Mouse (Mus musculus) heart, adult 2 months (tissue): Measurements from ENCODE around the gene Cxxc4. TPM values are rescaled to one million over a fixed set of nuclear protein-coding genes. Genes with fewer than 3 reads are reported as not detected.

Source experiments
- DNase-seq, 2 experiments: peaks; one replicate each; pipeline ENCODE4 v3.0.0; 2021
- H3K27ac ChIP-seq: fragments of 200-600 bp; 2 replicates; pipeline ENCODE4 v1.8.1; 2022
- H3K27me3 ChIP-seq: fragments of 200-500 bp; 2 replicates; pipeline ENCODE4 v1.6.1; 2012; ENCODE audit warnings: mild to moderate bottlenecking, low read length, inconsistent platforms, mixed read lengths; ENCODE audit not compliant: control insufficient read depth, insufficient read depth
- H3K36me3 ChIP-seq: fragments of 200-500 bp; 2 replicates; pipeline ENCODE4 v1.6.1; 2012; ENCODE audit warnings: low read length, inconsistent platforms; ENCODE audit not compliant: control insufficient read depth, insufficient read depth
- H3K4me1 ChIP-seq: fragments of 200-500 bp; 2 replicates; pipeline ENCODE4 v1.6.1; 2011; ENCODE audit warnings: low read length; ENCODE audit not compliant: control insufficient read depth, insufficient read depth
- H3K4me3 ChIP-seq: fragments of 200-600 bp; 2 replicates; pipeline ENCODE4 v1.8.1; 2022
- H3K79me2 ChIP-seq: fragments of 200-500 bp; replicated peaks from 2 replicates; pipeline ENCODE4 v1.6.1; 2012; ENCODE audit warnings: mild to moderate bottlenecking, inconsistent platforms, low read length, moderate library complexity, mixed read lengths; ENCODE audit not compliant: control insufficient read depth, insufficient read depth
- H3K9ac ChIP-seq: fragments of 200-500 bp; 2 replicates; pipeline ENCODE4 v1.6.1; 2012; ENCODE audit warnings: low read depth, mild to moderate bottlenecking, control low read depth, inconsistent platforms, low read length, mixed read lengths
- CTCF ChIP-seq: fragments of 200-600 bp; IDR thresholded peaks from 2 replicates; pipeline ENCODE4 v1.8.1; 2022; ENCODE audit warnings: antibody characterized with exemption, mild to moderate bottlenecking, moderate library complexity
- EP300 ChIP-seq: fragments of 200-500 bp; IDR thresholded peaks from 2 replicates; pipeline ENCODE4 v1.6.1; 2011; ENCODE audit warnings: low read depth, low read length, control low read depth; ENCODE audit not compliant: insufficient read depth
- POLR2A ChIP-seq: fragments of 200-500 bp; IDR thresholded peaks from 2 replicates; pipeline ENCODE4 v1.6.1; 2011; ENCODE audit warnings: mild to moderate bottlenecking, low read depth, low read length, control low read depth; ENCODE audit not compliant: insufficient read depth
- WGBS: fragments of 180-500 bp; shearing (Covaris S2); methylation state at CpG from one replicate; pipeline ENCODE4 v1.1.7; 2018; 5-methylcytosine and 5-hydroxymethylcytosine counted together
- intact Hi-C: fragments of 180-260 bp; cut with DNase I; formaldehyde crosslinking; loops from one replicate; pipeline ENCODE4 v1.15.1; 2025
- long read RNA-seq: library from polyadenylated mRNA; stranded (forward); transcript quantifications from one replicate; pipeline ENCODE4 v2.0.0, GENCODE M21; 2021
- polyA plus RNA-seq: library from polyadenylated mRNA; depleted of rRNA; stranded (reverse); fragments of >200 nt; gene quantifications from 2 replicates; pipeline ENCODE4 v1.2.3, GENCODE M21; 2012; rRNA removed
- total RNA-seq, 2 experiments: library from RNA; stranded (reverse); gene quantifications; 2 replicates each; pipeline ENCODE4 v1.2.3; 2021

The Cxxc4 gene
- 1 to 10 TPM; 2.9 to 4.1 TPM for total RNA-seq
- 1.2 and 1.5 TPM in 2 replicates for polyA plus RNA-seq
- long read RNA-seq, partial matches to known transcripts = 1 of 1 reads
- long read RNA-seq, other reads (novel, unspliced or antisense) = 0 of 1 reads

DNA sequence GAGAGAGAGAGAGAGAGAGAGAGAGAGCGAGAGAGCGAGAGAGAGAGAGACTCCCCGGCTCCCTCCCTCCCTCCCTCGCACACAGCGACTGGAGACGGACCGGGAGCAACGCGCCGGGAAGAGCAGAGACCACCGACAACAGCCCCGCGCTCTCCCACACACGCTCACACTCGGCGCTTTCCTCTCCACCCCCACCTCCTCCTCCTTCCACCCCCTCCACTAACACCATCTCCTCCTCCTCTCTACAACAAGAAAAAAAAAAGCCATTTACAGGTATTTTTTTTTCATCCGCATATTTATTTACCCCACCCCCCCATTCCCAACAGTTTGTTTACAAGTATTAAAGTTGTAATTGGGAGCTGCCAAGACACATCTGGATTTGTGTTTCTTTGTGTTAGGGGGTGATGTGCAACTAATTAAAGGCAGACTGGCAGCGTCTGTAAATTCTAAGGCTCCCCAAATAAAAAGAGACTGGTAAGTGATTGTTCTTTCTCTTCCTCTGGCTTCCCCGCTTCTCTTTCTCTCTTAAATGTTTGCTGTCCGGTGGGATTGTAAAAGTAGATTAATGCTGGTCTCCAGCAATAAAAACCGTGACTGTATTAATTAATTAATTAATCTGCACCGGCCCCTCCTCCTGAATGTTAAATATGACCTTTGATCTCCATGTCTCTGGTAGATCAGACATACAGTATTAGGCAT lies at the start of gene Cxxc4:
Gene Cxxc4 (plus strand): TSS at position 71 of the 699 bp plus-strand sequence.
- DNase-seq = no peak
- peak within 1 kb of the TSS; percentile 55 for H3K9ac ChIP-seq

DNA sequence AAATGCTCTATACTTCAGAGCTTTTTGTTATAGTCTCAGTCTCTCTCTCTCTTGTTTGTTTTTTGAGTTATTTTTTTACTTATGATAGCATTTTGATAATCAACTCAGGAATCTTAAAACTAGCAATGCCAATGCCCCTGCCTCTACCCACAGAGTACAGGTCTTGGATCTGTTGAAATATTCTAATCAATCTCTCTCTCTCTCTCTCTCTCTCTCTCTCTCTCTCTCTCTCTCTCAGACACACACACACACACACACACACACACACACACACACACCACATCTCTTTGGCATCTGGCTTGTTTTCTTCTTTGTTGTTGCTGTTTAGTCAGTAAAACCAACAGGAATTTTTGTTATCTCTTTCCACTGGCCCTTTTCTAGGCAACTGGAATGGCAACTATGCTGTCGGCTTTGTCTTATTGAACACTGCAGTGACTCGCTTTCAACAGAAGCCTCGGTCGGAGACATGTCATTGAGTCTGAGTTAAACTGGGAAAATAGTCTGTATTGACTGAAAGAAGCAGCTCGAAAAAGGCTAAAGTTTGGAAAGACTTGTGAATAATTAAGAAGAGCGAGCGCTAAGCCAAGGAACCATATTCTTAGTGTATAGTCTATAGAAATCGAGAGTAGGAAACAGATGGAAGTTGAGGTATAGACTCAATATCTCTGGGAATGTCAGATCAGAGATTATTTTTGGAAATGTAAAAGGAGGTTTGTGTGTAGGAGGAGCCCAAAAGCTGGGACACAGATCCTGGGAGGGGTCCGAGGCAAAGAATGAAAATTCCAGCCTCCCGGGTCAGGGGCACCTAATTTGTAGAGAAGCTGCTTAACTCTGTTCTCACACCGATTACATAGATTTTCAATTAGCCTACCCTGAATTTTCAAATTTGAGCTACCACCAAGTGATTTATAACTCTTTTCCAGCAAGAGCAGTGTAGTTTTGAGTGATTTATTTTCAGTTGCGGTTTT lies 47.0 kb upstream of the Cxxc4 start:
- Histone ChIP-seq H3K79me2 (no peaks in the 10 kb centered on the region), H3K36me3 (no peaks in the 10 kb centered on the region), H3K27me3 (no peaks in the 10 kb centered on the region), H3K9ac (no peak overlapping the region), H3K4me3 (peak overlapping the region; percentile 42), H3K4me1 (no peaks in the 10 kb centered on the region), H3K27ac (no peak overlapping the region)
- intact Hi-C loops = no loop called here
- TF ChIP-seq POLR2A (no peak), CTCF (no peak), EP300 (no peak)
- 24% methylated on average over 12 of the region's 12 CpGs for WGBS
- DNase-seq = no peak

More for the DNA sequence above, at the start of gene Cxxc4:
- H3K4me1 ChIP-seq = peaks cover 2% of the 10 kb centered on the region
- H3K4me3 ChIP-seq = peak within 1 kb of the TSS; percentile 53
- TF ChIP-seq EP300 (no peak), POLR2A (no peak), CTCF (no peak)
- intact Hi-C loops = loop anchor here (1.0 to 5.0 kb wide), 2 partner anchors 34 to 132 kb away; no protein-coding TSS in a partner anchor
- H3K36me3 ChIP-seq = no peaks in the 10 kb centered on the region; the same call in 1 of the 2 replicates
- H3K79me2 ChIP-seq = no peaks in the 10 kb centered on the region
- no peaks in the 10 kb centered on the region for H3K27me3 ChIP-seq
- H3K27ac ChIP-seq = peak within 1 kb of the TSS; percentile 66
- WGBS = 12% methylated on average over 15 of the region's 22 CpGs

DNA sequence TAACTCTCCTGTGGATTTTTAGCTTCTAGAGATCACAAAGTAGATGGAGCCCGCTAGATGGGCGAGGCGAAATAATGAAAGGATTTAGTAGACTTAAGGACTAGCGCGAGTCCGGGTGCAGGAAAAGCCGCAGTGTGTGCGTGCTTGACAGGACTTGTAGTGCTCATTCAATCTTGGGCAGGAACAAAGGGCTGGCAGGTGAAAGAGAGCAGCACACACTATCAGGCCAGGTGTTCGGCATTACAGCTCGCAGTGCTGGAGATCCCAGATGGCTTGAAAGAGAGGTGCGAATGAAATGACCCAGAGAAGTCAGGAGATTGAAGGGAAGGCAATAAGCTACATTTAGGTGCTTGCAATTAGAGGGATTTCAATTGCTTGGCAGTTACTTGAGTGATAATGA lies 46.2 kb upstream of the Cxxc4 start:
- no peaks in the 10 kb centered on the region for H3K4me1 ChIP-seq
- DNase-seq = peak; percentile 9 to 18

DNA sequence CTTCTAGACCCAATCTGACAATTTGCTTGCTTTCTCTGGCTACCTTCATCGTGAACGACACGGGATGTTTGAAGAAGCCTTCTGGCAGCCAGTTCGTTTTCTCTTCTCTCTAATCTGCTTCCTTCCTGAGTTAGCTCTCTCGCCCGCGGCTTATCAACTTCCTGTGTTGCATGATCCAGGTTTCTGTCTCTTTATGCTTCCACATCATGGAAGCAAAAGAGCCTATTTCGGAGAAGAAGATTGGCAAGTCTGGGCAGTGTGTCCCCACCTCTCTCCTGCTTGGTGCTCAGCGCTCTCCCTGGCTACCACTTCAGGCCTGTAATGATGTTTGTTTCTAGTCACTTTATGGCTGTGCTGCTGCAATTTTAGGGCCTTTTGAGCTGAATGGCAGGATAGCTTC lies 36.4 kb upstream of the Cxxc4 start:
- TF ChIP-seq CTCF (no peak), EP300 (no peak), POLR2A (no peak)
- intact Hi-C loops = loop anchor here (5.0 kb wide), 1 partner anchor 37 kb away; the partner anchor contains the start of gene Cxxc4
- 4% methylated on average over 9 of the region's 9 CpGs for WGBS
- H3K4me3 ChIP-seq = no peak overlapping the region
- peak; percentile 10 to 15 for DNase-seq
- H3K4me1 ChIP-seq = no peaks in the 10 kb centered on the region
- no peaks in the 10 kb centered on the region for H3K36me3 ChIP-seq
- peak overlapping the region; percentile 19; the same call in 1 of the 2 replicates for H3K27ac ChIP-seq
- no peaks in the 10 kb centered on the region for H3K79me2 ChIP-seq
- H3K27me3 ChIP-seq = no peaks in the 10 kb centered on the region
- peak overlapping the region; percentile 6; the same call in 1 of the 2 replicates for H3K9ac ChIP-seq

More for the DNA sequence above, 46.2 kb upstream of the Cxxc4 start:
- Histone ChIP-seq H3K27ac (no peak overlapping the region), H3K9ac (no peak overlapping the region), H3K79me2 (no peaks in the 10 kb centered on the region), H3K27me3 (no peaks in the 10 kb centered on the region), H3K4me3 (peak overlapping the region; percentile 42), H3K36me3 (no peaks in the 10 kb centered on the region)
- intact Hi-C loops = no loop called here
- whole genome bisulfite sequencing = 33% methylated on average over 11 of the region's 11 CpGs
- no peak for TF ChIP-seq POLR2A
- TF ChIP-seq EP300 = no peak
- TF ChIP-seq CTCF = no peak

DNA sequence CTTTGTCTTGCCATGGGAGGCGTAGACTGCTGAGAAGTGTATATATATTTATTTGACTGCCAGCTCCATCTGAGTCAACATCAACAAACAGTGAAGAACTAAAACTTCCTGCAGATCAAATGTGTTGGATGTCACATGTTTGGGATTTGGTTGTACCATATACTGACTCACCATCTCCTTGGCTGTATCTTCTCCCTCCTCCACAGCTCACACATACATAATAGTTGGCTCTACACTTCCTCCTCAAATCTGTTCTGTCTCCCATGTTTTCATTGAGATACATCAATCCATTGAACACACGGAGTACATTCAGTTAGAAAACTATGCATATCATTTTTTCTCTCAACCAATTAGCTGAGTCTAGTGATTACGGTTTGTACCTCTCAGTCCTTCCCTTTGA lies 29.7 kb upstream of the Cxxc4 start:
- TF ChIP-seq EP300 (no peak), POLR2A (no peak), CTCF (no peak)
- Histone ChIP-seq H3K27ac (no peak overlapping the region), H3K36me3 (no peaks in the 10 kb centered on the region), H3K4me3 (no peak overlapping the region), H3K27me3 (no peaks in the 10 kb centered on the region), H3K79me2 (no peaks in the 10 kb centered on the region), H3K4me1 (no peaks in the 10 kb centered on the region), H3K9ac (no peak overlapping the region)
- DNase-seq = no peak
- intact Hi-C loops = no loop called here
- 96% methylated on average over 3 of the region's 3 CpGs for WGBS
